Mouse (Mus musculus) embryonic facial prominence, embryonic 13.5 days (tissue): ENCODE data around the gene Psma1. TPM values are rescaled to one million over a fixed set of nuclear protein-coding genes. Genes with fewer than 3 reads are reported as not detected.

Experiments used
- ATAC-seq: fragments of 200-750 bp; cut with Nextera tagmentation; 2 replicates; pipeline ENCODE4 v1.8.0; 2017; ENCODE audit warnings: low read depth; ENCODE audit not compliant: insufficient number of reproducible peaks, insufficient read depth, low FRiP score, low TSS enrichment
- H3K27ac ChIP-seq: fragments of 300-500 bp; sonication (generic); 2 replicates; pipeline ENCODE4 v1.5.1; 2015; ENCODE audit warnings: moderate library complexity, mild to moderate bottlenecking, inconsistent platforms
- H3K27me3 ChIP-seq: fragments of 300-500 bp; sonication (generic); 2 replicates; pipeline ENCODE4 v1.6.1; 2015; ENCODE audit warnings: mild to moderate bottlenecking, inconsistent platforms
- H3K36me3 ChIP-seq: fragments of 300-500 bp; sonication (generic); 2 replicates; pipeline ENCODE4 v1.6.1; 2015; ENCODE audit warnings: mild to moderate bottlenecking, inconsistent platforms
- H3K4me1 ChIP-seq: fragments of 300-500 bp; sonication (generic); 2 replicates; pipeline ENCODE4 v1.6.1; 2015; ENCODE audit warnings: inconsistent platforms
- H3K4me2 ChIP-seq: fragments of 300-500 bp; sonication (generic); 2 replicates; pipeline ENCODE4 v1.6.1; 2015; ENCODE audit warnings: moderate library complexity, mild to moderate bottlenecking, inconsistent platforms
- H3K4me3 ChIP-seq: fragments of 300-500 bp; sonication (generic); 2 replicates; pipeline ENCODE4 v1.5.1; 2015; ENCODE audit warnings: mild to moderate bottlenecking, inconsistent platforms
- H3K9ac ChIP-seq: fragments of 300-500 bp; sonication (generic); 2 replicates; pipeline ENCODE4 v1.6.1; 2015; ENCODE audit warnings: mild to moderate bottlenecking, inconsistent platforms
- H3K9me3 ChIP-seq: fragments of 300-500 bp; sonication (generic); 2 replicates; pipeline ENCODE4 v1.6.1; 2016; ENCODE audit warnings: inconsistent platforms
- WGBS: fragments of 180-500 bp; shearing (Covaris S2); methylation state at CpG from one replicate; pipeline ENCODE4 v1.1.7; 2015; ENCODE audit warnings: mixed read lengths; 5-methylcytosine and 5-hydroxymethylcytosine counted together
- polyA plus RNA-seq: library from polyadenylated mRNA; unstranded; fragments of >200 nt; fragmentation: Nextera tagmentation; extraction: Ambion mirVana; gene quantifications from 2 replicates; pipeline ENCODE4 v1.2.1, GENCODE M21; 2015

Psma1 gene
- polyA plus RNA-seq, 1 experiment from 2014 or later = 409 TPM

GRCm38 (mm10) chr7:114253885-114254833 lies 21.8 kb downstream of the Psma1 start, which contains the start of gene Copb1:
Gene Copb1 (minus strand): TSS chr7:114254711.
- WGBS = 2% methylated on average over 71 of the region's 75 CpGs
- peak within 1 kb of the TSS; percentile 73 for H3K27ac ChIP-seq
- peak; percentile 95 for ATAC-seq

GRCm38 (mm10) chr7:114251684-114252083 lies 24.2 kb downstream of the Psma1 start:
- Histone ChIP-seq H3K27ac (no peak overlapping the region), H3K9ac (no peak overlapping the region), H3K27me3 (no peaks in the 10 kb centered on the region), H3K4me2 (no peak overlapping the region), H3K9me3 (no peaks in the 10 kb centered on the region), H3K36me3 (peaks cover 46% of the 10 kb centered on the region), H3K4me1 (peaks cover 6% of the 10 kb centered on the region), H3K4me3 (no peak overlapping the region)
- no peak for ATAC-seq
- 89% methylated on average over 3 of the region's 3 CpGs for WGBS

More at GRCm38 (mm10) chr7:114253885-114254833, 21.8 kb downstream of the Psma1 start, which contains the start of gene Copb1:
- H3K9ac ChIP-seq = peak within 1 kb of the TSS; percentile 98
- H3K4me1 ChIP-seq = peaks cover 6% of the 10 kb centered on the region
- H3K4me3 ChIP-seq = peak within 1 kb of the TSS; percentile 95
- peaks cover 30% of the 10 kb centered on the region for H3K36me3 ChIP-seq
- no peaks in the 10 kb centered on the region for H3K27me3 ChIP-seq
- no peaks in the 10 kb centered on the region for H3K9me3 ChIP-seq
- peak within 1 kb of the TSS; percentile 57 for H3K4me2 ChIP-seq

GRCm38 (mm10) chr7:114233980-114234379 lies 41.9 kb downstream of the Psma1 start:
- Histone ChIP-seq H3K36me3 (peaks cover 74% of the 10 kb centered on the region), H3K4me3 (no peak overlapping the region), H3K27me3 (no peaks in the 10 kb centered on the region), H3K4me1 (no peaks in the 10 kb centered on the region), H3K9me3 (no peaks in the 10 kb centered on the region), H3K27ac (no peak overlapping the region), H3K4me2 (no peak overlapping the region), H3K9ac (no peak overlapping the region)
- ATAC-seq = no peak
- 67% methylated on average over 7 of the region's 7 CpGs for WGBS

- no peak overlapping the region for H3K9ac ChIP-seq
- no peak overlapping the region for H3K27ac ChIP-seq
- no peaks in the 10 kb centered on the region for H3K9me3 ChIP-seq
- no peak for ATAC-seq
- whole genome bisulfite sequencing = 91% methylated on average over 7 of the region's 7 CpGs
- no peaks in the 10 kb centered on the region for H3K27me3 ChIP-seq
- H3K36me3 ChIP-seq = peaks cover 77% of the 10 kb centered on the region
- no peak overlapping the region for H3K4me3 ChIP-seq
- no peak overlapping the region for H3K4me2 ChIP-seq
- H3K4me1 ChIP-seq = no peaks in the 10 kb centered on the region
Measured at GRCm38 (mm10) chr7:114232982-114233381, 42.9 kb downstream of the Psma1 start.

- peaks cover 76% of the 10 kb centered on the region for H3K36me3 ChIP-seq
- H3K4me3 ChIP-seq = no peak overlapping the region
- H3K9ac ChIP-seq = no peak overlapping the region
- 93% methylated on average over 3 of the region's 3 CpGs for WGBS
- no peak for ATAC-seq
- H3K27me3 ChIP-seq = no peaks in the 10 kb centered on the region
- H3K9me3 ChIP-seq = no peaks in the 10 kb centered on the region
- no peak overlapping the region for H3K27ac ChIP-seq
- no peaks in the 10 kb centered on the region for H3K4me1 ChIP-seq
- no peak overlapping the region for H3K4me2 ChIP-seq
Measured at GRCm38 (mm10) chr7:114231857-114232256, 44.1 kb downstream of the Psma1 start.

DNA sequence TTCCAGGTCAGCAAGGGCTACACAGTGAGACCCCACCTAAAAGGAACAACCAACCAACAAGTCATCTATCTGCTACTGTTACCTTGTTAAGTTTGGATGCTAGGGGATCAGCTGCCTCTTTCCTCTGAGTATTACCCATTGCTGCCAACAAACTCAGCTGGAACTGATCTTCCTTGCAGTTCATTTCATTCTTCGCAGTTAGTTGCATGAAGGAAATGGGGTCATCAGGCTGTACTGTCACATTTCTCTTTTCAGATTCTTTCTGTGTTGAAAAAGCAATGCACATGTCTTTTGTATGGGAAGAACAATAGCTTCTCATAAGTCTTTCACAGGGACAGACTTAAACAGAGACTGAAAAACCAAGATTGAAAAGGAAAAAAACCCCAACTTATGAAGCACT lies 49.4 kb downstream of the Psma1 start:
- Histone ChIP-seq H3K9me3 (no peaks in the 10 kb centered on the region), H3K4me2 (no peak overlapping the region), H3K36me3 (peaks cover 64% of the 10 kb centered on the region), H3K4me1 (no peaks in the 10 kb centered on the region), H3K9ac (no peak overlapping the region), H3K4me3 (no peak overlapping the region), H3K27me3 (no peaks in the 10 kb centered on the region), H3K27ac (no peak overlapping the region)
- no peak for ATAC-seq
- WGBS = 83% methylated on average over 1 of the region's 1 CpGs

GRCm38 (mm10) chr7:114220433-114220832 lies 55.5 kb downstream of the Psma1 start:
- no peak overlapping the region for H3K4me2 ChIP-seq
- no peak for ATAC-seq
- H3K27ac ChIP-seq = no peak overlapping the region
- WGBS = 93% methylated on average over 4 of the region's 4 CpGs
- no peak overlapping the region for H3K4me3 ChIP-seq
- H3K4me1 ChIP-seq = no peaks in the 10 kb centered on the region
- no peaks in the 10 kb centered on the region for H3K27me3 ChIP-seq
- no peak overlapping the region for H3K9ac ChIP-seq
- H3K9me3 ChIP-seq = no peaks in the 10 kb centered on the region
- H3K36me3 ChIP-seq = peaks cover 57% of the 10 kb centered on the region

DNA sequence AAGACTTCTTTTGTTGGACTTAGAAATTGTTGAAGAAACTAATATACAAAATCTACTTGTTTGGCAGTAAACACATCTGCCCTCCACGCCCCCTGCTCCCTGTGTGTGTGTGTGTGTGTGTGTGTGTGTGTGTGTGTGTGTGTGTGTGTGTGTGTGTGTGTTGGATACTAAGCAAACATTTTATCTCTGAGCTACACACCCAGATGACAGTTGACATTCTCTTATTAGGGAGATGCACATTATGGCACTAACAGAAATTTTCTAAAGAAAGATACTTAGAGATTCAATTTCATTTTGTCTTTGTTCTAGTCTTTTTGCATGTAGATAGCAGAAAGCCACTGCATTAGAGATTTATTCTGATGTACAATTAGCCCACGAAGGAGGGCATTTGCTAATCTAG lies 59.0 kb downstream of the Psma1 start:
- ATAC-seq = no peak
- Histone ChIP-seq H3K4me1 (no peaks in the 10 kb centered on the region), H3K36me3 (peaks cover 69% of the 10 kb centered on the region)

More for the DNA sequence above, 59.0 kb downstream of the Psma1 start:
- Histone ChIP-seq H3K27me3 (no peaks in the 10 kb centered on the region), H3K4me3 (no peak overlapping the region), H3K4me2 (no peak overlapping the region), H3K9me3 (no peaks in the 10 kb centered on the region), H3K9ac (no peak overlapping the region), H3K27ac (no peak overlapping the region)
- whole genome bisulfite sequencing = 84% methylated on average over 2 of the region's 2 CpGs

Other genes with a start within 250 kb of the Psma1 start
- gene Rras2, start 158.3 kb downstream of the Psma1 start, polyA plus RNA-seq = 20.2 and 21.2 TPM in 2 replicates
- gene Copb1, start 21.4 kb downstream of the Psma1 start, polyA plus RNA-seq = 123 and 133 TPM in 2 replicates
- gene Pde3b, start 139.2 kb upstream of the Psma1 start, polyA plus RNA-seq = 4.8 and 5.2 TPM in 2 replicates